Mouse (Mus musculus): Measurements from ENCODE around the gene Lekr1. TPM values are rescaled to one million over a fixed set of nuclear protein-coding genes. Genes with fewer than 3 reads are reported as not detected.

The Lekr1 gene
- polyA plus RNA-seq, 1 experiment = 0.32 TPM

DNA sequence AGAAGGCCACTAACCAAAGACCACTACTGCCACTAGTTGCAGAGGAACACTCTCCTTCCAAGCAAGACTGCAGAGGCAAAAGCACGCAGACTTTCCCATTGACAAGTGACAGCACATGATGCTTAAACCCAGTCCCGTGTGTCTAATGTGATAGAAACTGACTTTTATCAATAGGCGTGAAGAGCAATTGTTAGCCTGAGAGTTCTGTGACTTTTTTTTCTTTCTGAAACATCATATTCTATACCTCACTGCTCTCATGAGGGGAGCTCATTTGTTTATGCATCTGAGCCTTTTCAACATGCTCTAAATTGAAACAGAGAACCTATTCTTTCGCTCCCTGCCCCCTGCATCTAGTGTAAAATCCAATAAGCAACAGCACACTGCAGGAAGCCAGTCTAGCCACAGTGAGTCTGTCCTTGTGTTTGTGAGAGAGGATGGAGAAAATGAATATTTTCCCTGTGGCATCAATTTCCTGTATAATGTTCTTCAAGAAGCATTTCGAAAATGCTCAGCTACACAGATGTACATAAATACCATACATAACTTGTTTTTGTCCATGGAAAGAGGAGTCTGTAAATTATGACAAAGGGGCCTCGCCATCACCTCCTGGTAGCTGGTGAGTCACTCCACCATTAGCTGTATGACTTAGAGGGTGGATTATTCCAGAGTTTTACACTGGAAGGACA lies 38.9 kb upstream of the Lekr1 start:
- Histone ChIP-seq H3K27me3 (ENCODE audit: control insufficient read depth, insufficient read depth, low read length) (no peaks in the 10 kb centered on the region), H3K4me3 (ENCODE audit: low read depth, low read length) (no peak overlapping the region), H3K36me3 (ENCODE audit: control insufficient read depth, insufficient read depth, low read length) (no peaks in the 10 kb centered on the region), H3K27ac (ENCODE audit: insufficient read depth, low read depth, low read length) (peak overlapping the region; percentile 59; the same call in 1 of the 2 replicates), H3K4me1 (ENCODE audit: control insufficient read depth, insufficient read depth, insufficient read length, low read length) (peaks cover 9% of the 10 kb centered on the region; the same call in 1 of the 2 replicates)
- TF ChIP-seq CTCF (IDR thresholded peaks at IDR 0.05; ENCODE audit: extremely low read depth, insufficient read length, insufficient replicate concordance, low read depth, low read length) (no peak), POLR2A (IDR thresholded peaks at IDR 0.05; ENCODE audit: low read depth, low read length) (no peak)
- WGBS = 89% methylated on average over 6 of the region's 6 CpGs

DNA sequence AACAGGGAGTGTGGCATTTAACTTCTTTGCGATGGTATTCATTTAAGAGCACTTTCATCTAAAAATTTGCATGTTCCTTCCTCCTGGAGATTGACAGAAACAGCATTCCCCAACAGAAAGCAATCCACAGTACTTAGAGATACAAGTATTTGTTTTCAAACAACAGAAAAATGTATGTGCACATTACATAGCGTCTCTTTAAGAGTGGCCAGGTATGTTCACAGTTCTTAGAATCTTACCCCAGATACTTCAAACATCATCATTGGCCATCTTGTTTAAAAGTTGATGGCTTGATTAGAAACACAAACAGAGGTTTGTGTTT lies 38.4 kb upstream of the Lekr1 start:
- WGBS = 93% methylated on average over 2 of the region's 2 CpGs
- no peak overlapping the region for H3K27ac ChIP-seq (ENCODE audit: insufficient read depth, low read depth, low read length)
- no peak overlapping the region for H3K4me3 ChIP-seq (ENCODE audit: low read depth, low read length)
- no peaks in the 10 kb centered on the region for H3K36me3 ChIP-seq (ENCODE audit: control insufficient read depth, insufficient read depth, low read length)
- H3K27me3 ChIP-seq (ENCODE audit: control insufficient read depth, insufficient read depth, low read length) = no peaks in the 10 kb centered on the region
- TF ChIP-seq CTCF (IDR thresholded peaks at IDR 0.05; ENCODE audit: extremely low read depth, insufficient read length, insufficient replicate concordance, low read depth, low read length) (no peak), POLR2A (IDR thresholded peaks at IDR 0.05; ENCODE audit: low read depth, low read length) (no peak)
- peaks cover 9% of the 10 kb centered on the region; the same call in 1 of the 2 replicates for H3K4me1 ChIP-seq (ENCODE audit: control insufficient read depth, insufficient read depth, insufficient read length, low read length)

DNA sequence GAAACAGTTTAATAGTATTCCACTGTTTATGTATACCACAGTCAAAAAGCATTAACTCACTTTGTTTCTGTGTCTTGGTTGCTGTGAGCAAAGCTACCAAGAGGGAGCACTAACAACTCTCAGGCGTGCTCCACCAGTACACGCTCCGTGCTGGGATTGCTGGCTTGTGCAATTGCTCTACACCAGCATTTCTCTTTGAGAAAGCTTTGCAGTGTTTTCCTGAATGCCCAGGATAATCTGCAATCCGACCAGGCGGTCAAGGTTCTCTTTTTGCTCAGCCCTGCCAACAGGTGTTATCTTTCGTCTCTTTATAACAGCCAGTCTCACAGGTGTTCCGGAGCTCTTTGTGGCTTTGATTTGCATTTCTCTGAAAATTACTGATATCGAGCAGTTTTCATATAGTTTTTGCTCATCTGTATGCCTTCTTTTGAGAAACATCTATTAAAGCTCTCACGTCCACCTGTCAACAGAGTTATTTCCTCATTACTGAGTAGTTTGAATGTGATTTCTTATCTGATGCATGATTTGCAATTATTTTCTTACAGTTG lies 36.4 kb upstream of the Lekr1 start:
- H3K36me3 ChIP-seq (ENCODE audit: control insufficient read depth, insufficient read depth, low read length) = no peaks in the 10 kb centered on the region
- 29% methylated on average over 9 of the region's 9 CpGs for WGBS
- H3K27ac ChIP-seq (ENCODE audit: insufficient read depth, low read depth, low read length) = peak overlapping the region; percentile 41
- H3K4me1 ChIP-seq (ENCODE audit: control insufficient read depth, insufficient read depth, insufficient read length, low read length) = peaks cover 9% of the 10 kb centered on the region; the same call in 1 of the 2 replicates
- TF ChIP-seq CTCF (IDR thresholded peaks at IDR 0.05; ENCODE audit: extremely low read depth, insufficient read length, insufficient replicate concordance, low read depth, low read length) = no peak
- no peak for TF ChIP-seq POLR2A (IDR thresholded peaks at IDR 0.05; ENCODE audit: low read depth, low read length)
- H3K27me3 ChIP-seq (ENCODE audit: control insufficient read depth, insufficient read depth, low read length) = no peaks in the 10 kb centered on the region
- no peak overlapping the region for H3K4me3 ChIP-seq (ENCODE audit: low read depth, low read length)

GRCm38 (mm10) chr3:65633604-65634003 lies 32.4 kb upstream of the Lekr1 start:
- no peak for TF ChIP-seq POLR2A (IDR thresholded peaks at IDR 0.05; ENCODE audit: low read depth, low read length)
- TF ChIP-seq CTCF (IDR thresholded peaks at IDR 0.05; ENCODE audit: extremely low read depth, insufficient read length, insufficient replicate concordance, low read depth, low read length) = no peak
- peaks cover 3% of the 10 kb centered on the region; the same call in 1 of the 2 replicates for H3K4me1 ChIP-seq (ENCODE audit: control insufficient read depth, insufficient read depth, insufficient read length, low read length)
- H3K27ac ChIP-seq (ENCODE audit: insufficient read depth, low read depth, low read length) = no peak overlapping the region
- no peak overlapping the region for H3K4me3 ChIP-seq (ENCODE audit: low read depth, low read length)
- WGBS = 54% methylated on average over 4 of the region's 4 CpGs
- no peaks in the 10 kb centered on the region for H3K36me3 ChIP-seq (ENCODE audit: control insufficient read depth, insufficient read depth, low read length)
- no peaks in the 10 kb centered on the region for H3K27me3 ChIP-seq (ENCODE audit: control insufficient read depth, insufficient read depth, low read length)

DNA sequence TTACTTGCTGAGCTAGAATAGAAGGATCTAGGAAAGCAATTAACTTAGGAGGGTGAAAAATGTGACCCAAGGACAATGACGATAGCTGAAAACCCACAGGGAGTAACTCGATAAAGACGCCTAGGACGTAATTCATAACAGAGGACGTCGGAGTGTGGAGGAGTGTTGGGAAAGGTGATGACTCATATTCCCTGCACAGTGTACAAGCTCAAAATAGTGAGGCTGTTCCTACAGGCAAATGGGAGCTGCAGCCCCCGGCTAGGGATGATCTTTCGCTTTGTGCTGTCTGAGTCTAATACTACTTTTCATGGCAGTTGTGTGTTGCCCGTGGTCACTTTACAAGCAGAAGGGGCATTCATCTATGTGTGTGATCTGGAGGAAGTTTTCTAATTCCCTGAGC lies 30.0 kb upstream of the Lekr1 start:
- TF ChIP-seq POLR2A (IDR thresholded peaks at IDR 0.05; ENCODE audit: low read depth, low read length) (no peak), CTCF (IDR thresholded peaks at IDR 0.05; ENCODE audit: extremely low read depth, insufficient read length, insufficient replicate concordance, low read depth, low read length) (no peak)
- Histone ChIP-seq H3K4me3 (ENCODE audit: low read depth, low read length) (no peak overlapping the region), H3K27me3 (ENCODE audit: control insufficient read depth, insufficient read depth, low read length) (no peaks in the 10 kb centered on the region), H3K36me3 (ENCODE audit: control insufficient read depth, insufficient read depth, low read length) (no peaks in the 10 kb centered on the region), H3K4me1 (ENCODE audit: control insufficient read depth, insufficient read depth, insufficient read length, low read length) (no peaks in the 10 kb centered on the region; the same call in 1 of the 2 replicates), H3K27ac (ENCODE audit: insufficient read depth, low read depth, low read length) (no peak overlapping the region)
- 80% methylated on average over 9 of the region's 9 CpGs for WGBS

DNA sequence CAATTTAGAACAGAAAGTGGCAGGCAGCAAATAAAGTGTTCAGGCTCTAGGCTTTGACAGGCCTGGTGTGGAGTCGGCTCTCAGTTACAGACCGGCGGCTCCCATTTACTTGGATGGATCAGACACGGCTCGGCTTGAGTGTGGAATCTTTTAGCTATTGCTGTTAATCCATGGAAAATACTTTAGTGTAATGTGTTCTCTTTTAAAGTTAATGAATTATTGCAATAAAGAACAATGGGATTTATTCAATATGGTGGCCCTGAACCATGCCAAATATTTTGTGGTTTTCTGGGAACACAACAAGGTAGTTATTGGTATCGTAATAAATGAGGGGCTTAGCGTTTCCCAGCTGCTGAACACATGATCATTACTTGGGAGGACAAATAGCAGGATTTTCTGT lies 28.7 kb upstream of the Lekr1 start:
- Histone ChIP-seq H3K27ac (ENCODE audit: insufficient read depth, low read depth, low read length) (no peak overlapping the region), H3K36me3 (ENCODE audit: control insufficient read depth, insufficient read depth, low read length) (no peaks in the 10 kb centered on the region), H3K4me1 (ENCODE audit: control insufficient read depth, insufficient read depth, insufficient read length, low read length) (no peaks in the 10 kb centered on the region), H3K4me3 (ENCODE audit: low read depth, low read length) (no peak overlapping the region), H3K27me3 (ENCODE audit: control insufficient read depth, insufficient read depth, low read length) (no peaks in the 10 kb centered on the region)
- no peak for TF ChIP-seq POLR2A (IDR thresholded peaks at IDR 0.05; ENCODE audit: low read depth, low read length)
- TF ChIP-seq CTCF (IDR thresholded peaks at IDR 0.05; ENCODE audit: extremely low read depth, insufficient read length, insufficient replicate concordance, low read depth, low read length) = no peak
- 77% methylated on average over 7 of the region's 7 CpGs for WGBS

DNA sequence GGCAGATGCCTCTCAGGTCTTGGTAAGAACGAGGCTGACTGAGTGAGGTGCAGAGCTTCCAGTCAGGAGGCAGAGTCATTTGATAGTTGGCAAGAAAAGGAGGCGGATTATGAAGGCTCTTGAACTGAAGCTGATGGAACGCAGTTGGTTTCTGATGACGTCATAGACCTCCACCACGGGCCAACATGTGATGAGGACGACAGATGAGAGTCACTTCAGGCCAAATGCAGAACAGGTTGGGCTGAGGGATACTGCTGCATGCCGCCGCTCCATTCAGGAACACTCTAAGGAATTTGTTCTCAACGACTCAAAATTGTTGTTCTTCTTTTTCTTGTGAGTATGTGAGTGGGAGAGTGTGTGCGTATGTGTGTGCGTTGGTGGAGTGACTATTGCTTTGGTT lies 27.1 kb upstream of the Lekr1 start:
- 84% methylated on average over 11 of the region's 11 CpGs for WGBS
- no peaks in the 10 kb centered on the region for H3K36me3 ChIP-seq (ENCODE audit: control insufficient read depth, insufficient read depth, low read length)
- H3K27me3 ChIP-seq (ENCODE audit: control insufficient read depth, insufficient read depth, low read length) = no peaks in the 10 kb centered on the region
- H3K4me3 ChIP-seq (ENCODE audit: low read depth, low read length) = no peak overlapping the region
- H3K27ac ChIP-seq (ENCODE audit: insufficient read depth, low read depth, low read length) = no peak overlapping the region
- H3K4me1 ChIP-seq (ENCODE audit: control insufficient read depth, insufficient read depth, insufficient read length, low read length) = no peaks in the 10 kb centered on the region; the same call in 1 of the 2 replicates
- no peak for TF ChIP-seq CTCF (IDR thresholded peaks at IDR 0.05; ENCODE audit: extremely low read depth, insufficient read length, insufficient replicate concordance, low read depth, low read length)
- TF ChIP-seq POLR2A (IDR thresholded peaks at IDR 0.05; ENCODE audit: low read depth, low read length) = no peak

All from small intestine, adult 2 months (tissue).